Mouse (Mus musculus) B cell, adult 62 days (primary cell): ENCODE data around the gene 9930022D16Rik. TPM values are rescaled to one million over a fixed set of nuclear protein-coding genes. Genes with fewer than 3 reads are reported as not detected.

ENCODE experiments used
- total RNA-seq: library from RNA; stranded (reverse); gene quantifications from 4 replicates; pipeline ENCODE4 v1.2.4, GENCODE M21; 2023

9930022D16Rik gene
- total RNA-seq = 0.91 to 1.3 TPM (median 1.1 TPM) in 4 replicates

GRCm38 (mm10) chr11:109413617-109414016, at the start of gene 9930022D16Rik:
9930022D16Rik (plus strand) TSS chr11:109413917.

GRCm38 (mm10) chr11:109425392-109426271, 11.9 kb downstream of the 9930022D16Rik start, which contains the start of gene Amz2:
Amz2 (plus strand) TSS chr11:109425946.

Other genes starting within 250 kb of the 9930022D16Rik start
- 0.20 to 0.94 TPM (median 0.54 TPM) in 4 replicates for gene Rgs9, start 115.8 kb upstream of the 9930022D16Rik start, total RNA-seq
- 154 to 171 TPM (median 168 TPM) in 4 replicates for gene Gna13, start 51.1 kb upstream of the 9930022D16Rik start, total RNA-seq
- 28.5 to 30.9 TPM (median 29.0 TPM) in 4 replicates for gene Amz2, start 12.0 kb downstream of the 9930022D16Rik start, total RNA-seq
- gene Arsg, start 59.5 kb downstream of the 9930022D16Rik start, total RNA-seq = 2.8 to 6.2 TPM (median 4.5 TPM) in 4 replicates
- gene Slc16a6, start 59.7 kb downstream of the 9930022D16Rik start, total RNA-seq = 106 to 118 TPM (median 113 TPM) in 4 replicates
- gene Wipi1, start 198.1 kb downstream of the 9930022D16Rik start, total RNA-seq = 1.4 to 2.5 TPM (median 2.1 TPM) in 4 replicates
- gene Prkar1a, start 235.5 kb downstream of the 9930022D16Rik start, total RNA-seq = 297 to 308 TPM (median 302 TPM) in 4 replicates